Mouse (Mus musculus): ENCODE results near the gene Ctf1.

- TF ChIP-seq GATA1 (IDR thresholded peaks at IDR 0.05; ENCODE audit: borderline replicate concordance, low read length) (no peak), FLI1 (IDR thresholded peaks at IDR 0.05; ENCODE audit: low read length) (no peak)
Measured at GRCm38 (mm10) chr7:127716992-127717391, 4.5 kb downstream of the Ctf1 start.

All from megakaryocyte, embryonic 14.5 days (primary cell).